Mouse (Mus musculus) megakaryocyte, adult 5-6 weeks (primary cell): ENCODE measurements around the gene Vmn2r103. TPM values are rescaled to one million over a fixed set of nuclear protein-coding genes. Genes with fewer than 3 reads are reported as not detected.

ENCODE experiments used
- ATAC-seq: 2 replicates; pipeline ENCODE4 v1.8.0; 2016; ENCODE audit warnings: mild to moderate bottlenecking, inconsistent platforms; ENCODE audit not compliant: poor library complexity, severe bottlenecking
- total RNA-seq, 2 experiments: library from RNA; stranded (forward) in 1 of 2; stranded (reverse) in 1 of 2; fragments of 153-499, 151-499 nt in 1 of 2; fragments of 221-1000, 200-1000 nt in 1 of 2; gene quantifications; 2 replicates each; pipeline versions ENCODE4 v1.2.3 to v1.2.4; 2015 to 2017

The Vmn2r103 gene
- total RNA-seq (2015), result not detected in 2 replicates
- not detected in 2 replicates for total RNA-seq (2017)

- ATAC-seq, result no peak
Observed at GRCm38 (mm10) chr17:19773063-19773462, at the start of gene Vmn2r103. Vmn2r103 (plus strand) TSS chr17:19773363.

GRCm38 (mm10) chr17:19778994-19779393, 5.8 kb downstream of the Vmn2r103 start:
- ATAC-seq, result no peak

- ATAC-seq, result no peak
Observed at GRCm38 (mm10) chr17:19789248-19789647, 16.1 kb downstream of the Vmn2r103 start.

Other genes starting within 250 kb of the Vmn2r103 start
- gene Vmn2r101, start 196.1 kb upstream of the Vmn2r103 start, total RNA-seq (2015), result not detected in 2 replicates
- 0.04 TPM in 1 of 2 replicates, not detected in the other for gene Vmn2r101, start 196.1 kb upstream of the Vmn2r103 start, total RNA-seq (2017)
- gene Vmn2r102, start 113.0 kb upstream of the Vmn2r103 start, total RNA-seq (2015), result not detected in 2 replicates
- gene Vmn2r102, start 113.0 kb upstream of the Vmn2r103 start, total RNA-seq (2017), result not detected in 2 replicates